Mouse (Mus musculus) heart, postnatal 0 days (tissue): ENCODE measurements around the gene Baz2a.

ENCODE experiments used
- CTCF ChIP-seq: IDR thresholded peaks from 2 replicates; pipeline ENCODE4 v1.5.1; 2016; ENCODE audit warnings: antibody characterized with exemption, control low read depth, low read depth
- EP300 ChIP-seq: IDR thresholded peaks from 2 replicates; pipeline ENCODE4 v1.6.1; 2016; ENCODE audit warnings: antibody characterized with exemption, low read depth

DNA sequence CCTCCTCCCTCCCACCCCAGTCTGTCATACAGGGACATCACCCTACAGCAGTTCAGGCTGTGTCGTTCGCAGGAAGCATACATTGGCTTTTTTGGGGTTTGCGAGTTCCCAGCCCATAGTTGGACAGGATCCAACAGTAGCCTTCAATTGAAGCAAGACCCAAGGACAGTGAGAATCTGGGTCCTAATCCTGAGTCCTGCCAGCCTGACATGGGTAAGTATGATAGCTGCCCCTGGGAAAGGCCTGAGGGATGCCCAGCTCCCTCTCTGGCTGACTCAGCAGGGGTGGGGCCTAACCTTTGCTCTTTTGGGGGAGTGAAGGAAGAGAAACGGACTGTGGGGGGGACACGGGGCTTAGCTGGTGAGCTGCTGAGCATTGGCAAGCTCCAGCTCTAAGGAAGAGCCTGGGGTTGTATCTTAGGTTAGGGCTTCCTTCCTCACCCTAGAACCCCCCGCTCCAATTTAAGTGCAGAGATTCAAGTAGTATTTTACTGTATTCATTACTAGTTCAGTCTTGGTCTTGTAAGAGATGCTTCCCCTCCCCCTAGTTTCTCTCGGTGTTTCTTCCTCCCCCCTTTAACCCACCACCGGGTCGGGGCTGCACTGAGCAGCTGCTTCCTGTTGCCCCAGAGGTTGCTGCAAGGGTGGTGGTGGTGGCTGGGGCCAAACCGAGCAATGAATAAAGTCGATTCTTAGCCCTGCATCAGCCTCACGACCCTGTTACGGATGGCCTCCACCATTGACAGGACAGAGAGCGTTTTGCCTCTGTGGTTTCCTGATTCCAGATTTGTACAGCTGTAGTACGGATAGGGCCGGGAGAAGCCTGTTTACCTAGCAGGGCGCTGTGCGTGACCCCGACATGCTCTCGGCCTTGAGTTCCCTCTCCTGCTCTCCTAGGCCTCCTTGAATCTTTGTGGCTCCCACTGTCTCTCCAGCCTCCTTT is at the start of gene Baz2a:
- TF ChIP-seq CTCF (no peak), EP300 (no peak)
